Mouse (Mus musculus): ENCODE data around the gene Rnase2b.
"Not testable (repeated sequence)": the region's sequence is repeated elsewhere in the genome, so short reads cannot be mapped to it uniquely, and the experiment has no call there.

The Rnase2b gene

GRCm38 (mm10) chr14:51152249-51152870, 9.7 kb upstream of the Rnase2b start:
- no peak for DNase-seq (ENCODE audit: low spot score in 2 of 2)

DNA sequence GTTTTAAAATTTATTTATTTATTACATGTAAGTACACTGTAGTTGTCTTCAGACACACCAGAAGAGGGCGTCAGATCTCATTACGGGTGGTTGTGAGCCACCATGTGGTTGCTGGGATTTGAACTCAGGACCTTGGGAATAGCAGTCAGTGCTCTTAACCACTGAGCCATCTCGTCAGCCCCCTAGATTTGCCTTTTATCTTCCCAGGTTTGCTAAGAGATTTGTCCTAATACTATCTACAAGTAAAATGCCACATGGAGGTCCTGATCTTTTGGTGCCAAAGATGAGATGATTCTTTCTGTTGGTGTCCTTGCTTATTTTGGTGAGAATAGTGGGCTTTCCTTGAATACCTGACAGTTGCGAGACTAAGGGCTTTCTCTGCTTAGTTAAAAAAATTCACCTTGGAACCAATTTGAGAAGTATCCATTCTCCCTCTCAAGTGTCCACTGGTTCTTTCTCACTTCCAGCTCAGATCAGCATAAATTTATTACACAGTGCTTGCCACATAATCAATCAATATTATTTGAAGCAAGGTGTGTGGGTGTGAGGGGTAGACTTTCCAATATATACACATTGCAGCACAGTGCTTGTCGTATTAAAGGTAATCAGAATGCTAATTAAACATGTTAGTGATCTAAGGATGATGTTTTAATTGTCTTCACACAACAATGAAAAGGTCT, 5.9 kb upstream of the Rnase2b start:
- no peak for DNase-seq (ENCODE audit: low spot score in 2 of 2)

GRCm38 (mm10) chr14:51156736-51157068, 5.4 kb upstream of the Rnase2b start:
- DNase-seq (ENCODE audit: low spot score in 2 of 2): no peak

- DNase-seq (ENCODE audit: low spot score in 2 of 2): no peak
Measured at GRCm38 (mm10) chr14:51157072-51157471, 5.0 kb upstream of the Rnase2b start.

- not testable (repeated sequence) for DNase-seq (ENCODE audit: low spot score in 2 of 2)
Measured at GRCm38 (mm10) chr14:51163323-51163722, 1.3 kb downstream of the Rnase2b start.

DNA sequence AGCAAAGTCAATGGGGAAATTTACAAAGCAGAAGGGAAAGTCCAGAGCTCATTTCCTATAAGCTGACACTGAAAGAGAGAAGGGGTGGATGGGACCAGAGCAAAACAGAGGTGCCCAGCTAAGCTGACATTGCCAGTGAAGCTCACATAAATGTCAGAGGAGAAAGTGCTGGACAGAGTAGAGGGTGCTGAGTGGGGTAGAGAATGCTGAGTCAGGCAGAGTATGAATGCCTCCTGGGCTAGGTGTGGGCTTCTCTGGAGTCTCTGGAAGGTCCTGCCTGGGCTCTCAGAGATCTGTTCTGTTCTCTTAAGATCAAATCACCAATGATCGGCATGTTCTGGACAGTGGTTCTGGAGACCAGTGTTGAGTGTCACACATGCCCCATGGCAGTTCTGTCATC, 3.4 kb downstream of the Rnase2b start:
- DNase-seq (ENCODE audit: low spot score in 2 of 2): no peak

DNA sequence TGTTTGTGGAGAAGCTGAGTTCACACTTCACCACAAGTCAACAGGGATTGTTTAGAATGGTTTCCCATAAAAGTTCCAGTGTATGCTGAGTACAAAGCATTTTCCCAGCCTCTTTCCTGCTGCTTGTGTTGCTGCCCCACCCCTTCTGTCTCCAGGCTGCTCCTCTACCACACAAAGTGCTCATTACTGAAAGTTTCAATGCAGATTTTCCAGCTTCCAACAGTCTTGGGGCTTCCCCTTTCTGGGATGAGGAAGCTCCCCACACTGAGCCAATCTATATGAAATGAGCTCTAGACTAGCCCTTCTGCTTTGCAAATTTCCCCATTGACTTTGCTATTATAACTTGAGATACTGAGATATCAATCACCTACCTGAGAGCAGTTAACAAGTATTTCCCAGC, 4.0 kb downstream of the Rnase2b start:
- DNase-seq (ENCODE audit: low spot score in 2 of 2): no peak

- DNase-seq (ENCODE audit: low spot score in 2 of 2): peak in 1 of 2 experiments; percentile 42
Measured at GRCm38 (mm10) chr14:51172095-51172865, 10.2 kb downstream of the Rnase2b start.

GRCm38 (mm10) chr14:51172947-51173346, 10.9 kb downstream of the Rnase2b start:
- DNase-seq (ENCODE audit: low spot score in 2 of 2): not testable (repeated sequence)

GRCm38 (mm10) chr14:51173843-51174242, 11.8 kb downstream of the Rnase2b start:
- DNase-seq (ENCODE audit: low spot score in 2 of 2): no peak

- DNase-seq (ENCODE audit: low spot score in 2 of 2): not testable (repeated sequence)
Measured at GRCm38 (mm10) chr14:51181051-51181450, 19.0 kb downstream of the Rnase2b start.

GRCm38 (mm10) chr14:51195681-51196080, 33.6 kb downstream of the Rnase2b start:
- DNase-seq (ENCODE audit: low spot score in 2 of 2): no peak

GRCm38 (mm10) chr14:51199098-51200023, 37.3 kb downstream of the Rnase2b start, which contains the start of gene Ang2:
TSS of gene Ang2 (minus strand) at chr14:51199148.
- no peak for DNase-seq (ENCODE audit: low spot score in 2 of 2)

DNA sequence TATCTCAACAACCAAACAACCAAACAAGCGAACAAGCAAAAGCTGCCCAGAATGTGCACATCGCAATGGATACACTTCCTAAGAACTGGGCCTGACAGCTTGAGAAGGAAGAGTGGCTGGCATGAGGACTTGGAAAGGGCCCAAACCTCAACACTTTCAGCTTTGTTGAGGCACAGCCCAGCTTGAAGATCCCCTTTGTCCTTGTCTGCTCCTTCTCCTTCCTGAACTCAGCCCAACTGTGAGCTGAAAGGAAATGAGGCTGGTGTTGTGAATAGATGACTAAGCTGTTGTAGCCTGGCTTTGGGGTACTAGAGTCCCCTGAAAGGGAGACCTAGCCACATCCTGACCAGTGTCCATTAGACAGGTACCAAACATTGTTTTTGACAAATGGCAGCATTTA, 38.0 kb downstream of the Rnase2b start:
- DNase-seq (ENCODE audit: low spot score in 2 of 2): no peak

DNA sequence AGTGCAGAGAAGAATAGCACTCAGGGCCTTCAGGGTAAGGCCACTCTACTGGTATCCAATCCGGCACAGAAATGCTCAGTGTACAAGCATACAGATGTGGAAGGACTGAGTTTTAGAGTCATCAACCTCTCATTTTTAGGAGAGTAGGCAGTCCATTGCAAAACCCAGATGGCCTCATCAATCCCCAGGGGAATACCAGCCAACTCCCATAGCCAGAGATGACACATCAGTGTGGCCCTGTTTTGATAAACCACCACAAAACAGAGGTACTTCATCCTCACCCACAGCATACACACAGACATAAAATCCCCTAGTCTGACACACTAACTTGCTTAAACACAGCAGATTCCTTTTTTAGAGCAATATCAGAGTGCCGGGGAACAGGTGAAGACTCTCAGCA, 38.4 kb downstream of the Rnase2b start:
- no peak for DNase-seq (ENCODE audit: low spot score in 2 of 2)

DNA sequence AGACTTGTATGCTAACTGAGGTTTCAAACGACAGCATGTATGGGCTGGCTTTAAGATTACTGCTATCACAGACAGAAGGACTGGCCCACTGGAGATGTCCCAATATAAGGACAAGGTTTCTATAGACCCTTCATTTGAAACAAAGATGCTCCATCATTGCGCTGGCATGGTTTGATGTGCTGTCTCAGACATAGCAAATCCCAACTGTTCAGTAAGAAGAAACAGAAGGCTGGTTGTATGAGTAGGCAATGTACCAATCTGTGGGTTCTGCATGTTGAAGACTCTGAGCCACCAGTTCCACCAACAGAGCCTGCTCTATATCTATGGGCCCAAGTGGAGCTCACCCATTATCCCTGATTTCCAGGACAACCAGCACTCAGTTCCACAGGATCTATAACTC, 41.1 kb downstream of the Rnase2b start, which contains the start of gene Ear14:
Gene Ear14, plus strand, starts transcription at position 277 of the 400 bp plus-strand sequence.
- DNase-seq (ENCODE audit: low spot score in 2 of 2): no peak

Data from cerebellum, postnatal 4 days (tissue).